Mouse (Mus musculus) lung, adult 2 months (tissue): ENCODE results near the gene Pld4.

ENCODE experiments used
- CTCF ChIP-seq: fragments of 200-500 bp; IDR thresholded peaks from 2 replicates; pipeline ENCODE4 v1.5.1; 2011; ENCODE audit warnings: mild to moderate bottlenecking, low read length, control low read depth; ENCODE audit not compliant: insufficient read depth
- POLR2A ChIP-seq: fragments of 200-500 bp; IDR thresholded peaks from 2 replicates; pipeline ENCODE4 v1.6.1; 2011; ENCODE audit warnings: low read depth, mild to moderate bottlenecking, control low read depth, low read length, borderline replicate concordance; ENCODE audit errors: extremely low read depth

DNA sequence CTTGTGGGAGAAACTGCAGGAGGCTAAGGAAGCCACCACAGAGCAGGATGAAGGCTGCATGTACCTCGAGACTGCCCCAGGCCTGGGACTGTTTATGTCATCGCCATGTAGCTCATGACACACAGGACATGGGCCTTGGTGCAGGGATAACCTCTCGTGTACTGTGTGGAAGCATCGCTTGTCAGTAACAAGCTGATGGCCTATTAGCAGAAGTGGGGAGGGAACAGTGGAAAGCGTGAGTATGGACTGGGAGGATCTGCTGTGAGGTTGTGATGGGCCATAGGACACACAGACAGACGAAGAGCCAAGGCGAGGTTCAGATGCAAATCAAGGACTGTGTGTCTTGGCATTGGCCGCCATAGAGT lies 12.9 kb upstream of the Pld4 start:
- TF ChIP-seq CTCF (no peak), POLR2A (no peak)
